In genomic region chr17:32240881-32241531, GRCm38 (mm10) we compare ENCODE assay signal across 25 mouse cellular contexts. TPM values are rescaled to one million over a fixed set of nuclear protein-coding genes. Genes with fewer than 3 reads are reported as not detected.
DNase-seq lines count a peak whose midpoint lies in the region; ATAC-seq and TF ChIP-seq lines count a peak whose summit lies in the region.
"Had no signal": no experiment of that assay in that cellular context is flagged by ENCODE, and none has a peak within 500 bp of the region (broad histone marks: within the 10 kb centered on the region; RNA-seq: fewer than 3 reads in every experiment).

No protein-coding gene starts in this region.

- TF ChIP-seq POLR2A in thymus, adult 2 months (IDR thresholded peaks at IDR 0.05; ENCODE audit: control insufficient read depth, extremely low read depth, insufficient read depth, low read length, poor library complexity) = no peak

- H3K36me3 ChIP-seq in heart, embryonic 16.5 days (ENCODE audit: control insufficient read depth, insufficient read depth) = peaks cover 6% of the 10 kb centered on the region
- no peaks in the 10 kb centered on the region for H3K36me3 ChIP-seq in midbrain, embryonic 11.5 days (ENCODE audit: control insufficient read depth, insufficient read depth, low read length)
- no peaks in the 10 kb centered on the region for H3K36me3 ChIP-seq in midbrain, embryonic 16.5 days (ENCODE audit: control insufficient read depth, insufficient read depth, low read length)
- peaks cover 5% of the 10 kb centered on the region; the same call in 1 of the 2 replicates for H3K36me3 ChIP-seq in thymus, adult 2 months (ENCODE audit: control insufficient read depth, insufficient read depth, low read length)
- H3K36me3 ChIP-seq: hindbrain, embryonic 15.5 days had no signal

- no peak for ATAC-seq in heart, embryonic 16.5 days (replicated peaks; ENCODE audit: extremely low read depth, insufficient read depth, low FRiP score)
- ATAC-seq in midbrain, embryonic 11.5 days (ENCODE audit: low FRiP score) = no peak
- ATAC-seq in midbrain, embryonic 16.5 days = no peak
- ATAC-seq in activated CD4-positive, CD25-positive, alpha-beta regulatory T cell, adult 4 months = peak; percentile 43
- peak; percentile 36; the same call in 1 of the 2 replicates for ATAC-seq in neutrophil, adult 5-6 weeks (ENCODE audit: extremely low read depth, insufficient number of reproducible peaks, low FRiP score, poor library complexity, severe bottlenecking)
- ATAC-seq: forebrain, embryonic 13.5 days; intestine, embryonic 16.5 days had no signal

- H3K27ac ChIP-seq in heart, embryonic 16.5 days (ENCODE audit: low read length) = 0 out of 2 replicates have a peak overlapping the region, but pooled peaks have one; percentile 1
- no peak overlapping the region for H3K27ac ChIP-seq in midbrain, embryonic 11.5 days (ENCODE audit: low read depth, low read length)
- no peak overlapping the region for H3K27ac ChIP-seq in midbrain, embryonic 16.5 days (ENCODE audit: low read length)
- H3K27ac ChIP-seq in thymus, adult 2 months (ENCODE audit: control insufficient read depth, insufficient read depth, low read length) = no peak overlapping the region
- H3K27ac ChIP-seq: forebrain, embryonic 13.5 days; hindbrain, embryonic 15.5 days; liver, embryonic 14.5 days; midbrain, embryonic 10.5 days; neural tube, embryonic 15.5 days had no signal

- TF ChIP-seq CTCF in thymus, adult 2 months (IDR thresholded peaks at IDR 0.05; ENCODE audit: borderline replicate concordance, control insufficient read depth, extremely low read depth, insufficient read depth, low read length, poor library complexity) = no peak

- H3K4me2 ChIP-seq in heart, embryonic 16.5 days (ENCODE audit: low read depth, low read length) = no peak overlapping the region
- no peak overlapping the region for H3K4me2 ChIP-seq in midbrain, embryonic 11.5 days
- H3K4me2 ChIP-seq in midbrain, embryonic 16.5 days (ENCODE audit: low read length) = no peak overlapping the region
- H3K4me2 ChIP-seq: forebrain, embryonic 13.5 days; hindbrain, embryonic 15.5 days; neural tube, embryonic 15.5 days had no signal

- no peaks in the 10 kb centered on the region for H3K9me3 ChIP-seq in heart, embryonic 16.5 days (replicated peaks; ENCODE audit: control insufficient read depth, low read length)
- H3K9me3 ChIP-seq in midbrain, embryonic 11.5 days (ENCODE audit: control insufficient read depth, low read length) = no peaks in the 10 kb centered on the region
- no peaks in the 10 kb centered on the region for H3K9me3 ChIP-seq in midbrain, embryonic 16.5 days (replicated peaks; ENCODE audit: control insufficient read depth, low read length, poor library complexity, severe bottlenecking)
- H3K9me3 ChIP-seq: forebrain, embryonic 13.5 days; hindbrain, embryonic 15.5 days; midbrain, embryonic 10.5 days; neural tube, embryonic 15.5 days had no signal

- H3K4me1 ChIP-seq in heart, embryonic 16.5 days (ENCODE audit: control insufficient read depth, insufficient read depth, low read length) = peaks cover 25% of the 10 kb centered on the region
- H3K4me1 ChIP-seq in midbrain, embryonic 11.5 days (ENCODE audit: control insufficient read depth, insufficient read depth, low read length) = no peaks in the 10 kb centered on the region; the same call in 1 of the 2 replicates
- H3K4me1 ChIP-seq in midbrain, embryonic 16.5 days (ENCODE audit: control insufficient read depth, insufficient read depth, low read length) = peaks cover 4% of the 10 kb centered on the region; the same call in 1 of the 2 replicates
- H3K4me1 ChIP-seq in thymus, adult 2 months (replicated peaks; ENCODE audit: control insufficient read depth, insufficient read depth, low read length) = 0 out of 2 replicates have a peak, but pooled peaks cover 3% of the 10 kb centered on the region

- 64% methylated on average over 2 of the region's 2 CpGs for WGBS in heart, embryonic 16.5 days
- WGBS in midbrain, embryonic 11.5 days = 99% methylated on average over 2 of the region's 2 CpGs
- 92% methylated on average over 2 of the region's 2 CpGs for WGBS in midbrain, embryonic 16.5 days
- WGBS in thymus, adult 2 months = 86% methylated on average over 2 of the region's 2 CpGs

- DNase-seq in heart, adult 18-20 months = no peak
- peak; percentile 17 for DNase-seq in midbrain, embryonic 11.5 days (ENCODE audit: low spot score, missing footprints)
- no peak for DNase-seq in adrenal gland, postnatal 36 days
- no peak for DNase-seq in thymus, adult 2 months
- DNase-seq: cerebellum, adult 8-10 months; gastrocnemius, postnatal 10 days; kidney, postnatal 36 days; lung, postnatal 10 days; right cerebral cortex, postnatal 14 days; thymus, postnatal 25 days had no signal

- H3K9ac ChIP-seq in heart, embryonic 16.5 days (ENCODE audit: low read length) = no peak overlapping the region
- H3K9ac ChIP-seq in midbrain, embryonic 11.5 days (ENCODE audit: low read length) = no peak overlapping the region
- no peak overlapping the region for H3K9ac ChIP-seq in midbrain, embryonic 16.5 days (ENCODE audit: low read depth, low read length)
- H3K9ac ChIP-seq: forebrain, embryonic 13.5 days; hindbrain, embryonic 15.5 days; liver, embryonic 14.5 days; neural tube, embryonic 15.5 days had no signal

- no peaks in the 10 kb centered on the region for H3K27me3 ChIP-seq in heart, embryonic 16.5 days (ENCODE audit: control insufficient read depth, insufficient read depth, low read length)
- H3K27me3 ChIP-seq in midbrain, embryonic 11.5 days (ENCODE audit: control insufficient read depth, insufficient read depth, low read length) = no peaks in the 10 kb centered on the region
- H3K27me3 ChIP-seq in midbrain, embryonic 16.5 days (ENCODE audit: control insufficient read depth, insufficient read depth, low read depth, low read length) = no peaks in the 10 kb centered on the region
- H3K27me3 ChIP-seq in thymus, adult 2 months (ENCODE audit: control insufficient read depth, insufficient read depth, low read length) = no peaks in the 10 kb centered on the region
- H3K27me3 ChIP-seq: forebrain, embryonic 13.5 days; hindbrain, embryonic 15.5 days; neural tube, embryonic 15.5 days had no signal

- no peak overlapping the region for H3K4me3 ChIP-seq in heart, embryonic 16.5 days (ENCODE audit: low read length)
- no peak overlapping the region for H3K4me3 ChIP-seq in midbrain, embryonic 11.5 days (ENCODE audit: low read depth, low read length)
- no peak overlapping the region for H3K4me3 ChIP-seq in midbrain, embryonic 16.5 days (ENCODE audit: low read depth, low read length)
- no peak overlapping the region for H3K4me3 ChIP-seq in thymus, adult 2 months (ENCODE audit: control insufficient read depth, insufficient read depth, low read length)
- H3K4me3 ChIP-seq: erythroblast, embryonic 14.5 days; forebrain, embryonic 13.5 days; hindbrain, embryonic 15.5 days; midbrain, embryonic 10.5 days; neural tube, embryonic 15.5 days had no signal

RNA-seq across cellular contexts. Expression of gene Brd4, which starts 43.5 kb away (rescaled TPM):
- 54.1 and 55.4 TPM in 2 replicates for polyA plus RNA-seq in heart, embryonic 16.5 days (2015; fragmentation: Nextera tagmentation; extraction: Ambion mirVana)
- total RNA-seq in heart, adult 18-20 months (2021) = 10 to 100 TPM; 43.6 to 55.5 TPM
- 82.8 and 97.9 TPM in 2 replicates for polyA plus RNA-seq in midbrain, embryonic 11.5 days (2014; fragmentation: Nextera tagmentation; extraction: Ambion mirVana)
- 84.3 and 84.6 TPM in 2 replicates for polyA plus RNA-seq in midbrain, embryonic 16.5 days (2015; fragmentation: Nextera tagmentation; extraction: Ambion mirVana)
- polyA plus RNA-seq in activated CD4-positive, CD25-positive, alpha-beta regulatory T cell, adult 4 months (2017; shearing (Covaris generic)) = 10 to 100 TPM; 61.8 to 71.6 TPM
- 70.2 and 73.6 TPM in 2 replicates for total RNA-seq in neutrophil, adult 5-6 weeks (2017)
- total RNA-seq in adrenal gland, postnatal 36 days (2021) = 100 to 1,000 TPM in 1 of 2 experiments, 10 to 100 TPM in 1; 90.3 to 112 TPM
- 107 and 136 TPM in 2 replicates for polyA plus RNA-seq in thymus, adult 2 months (2012; rRNA removed)

RNA-seq across cellular contexts. Expression of gene Ephx3, which starts 51.7 kb away (rescaled TPM):
- 0.20 and 0.85 TPM in 2 replicates for polyA plus RNA-seq in heart, embryonic 16.5 days (2015; fragmentation: Nextera tagmentation; extraction: Ambion mirVana)
- under 1 TPM; 0.69 to 0.74 TPM for total RNA-seq in heart, adult 18-20 months (2021)
- polyA plus RNA-seq in midbrain, embryonic 11.5 days (2014; fragmentation: Nextera tagmentation; extraction: Ambion mirVana) = 0.07 and 0.12 TPM in 2 replicates
- 0.09 and 0.24 TPM in 2 replicates for polyA plus RNA-seq in midbrain, embryonic 16.5 days (2015; fragmentation: Nextera tagmentation; extraction: Ambion mirVana)
- not detected for polyA plus RNA-seq in activated CD4-positive, CD25-positive, alpha-beta regulatory T cell, adult 4 months (2017; shearing (Covaris generic))
- 0.37 and 0.58 TPM in 2 replicates for total RNA-seq in neutrophil, adult 5-6 weeks (2017)
- under 1 TPM in 1 of 2 experiments, not detected in 1; 0.33 TPM for total RNA-seq in adrenal gland, postnatal 36 days (2021)
- polyA plus RNA-seq in thymus, adult 2 months (2012; rRNA removed) = 1.9 and 2.0 TPM in 2 replicates
- total RNA-seq: common myeloid progenitor, adult 5-6 weeks had no signal
- polyA plus RNA-seq: embryonic facial prominence, embryonic 11.5 days; erythroblast, embryonic 14.5 days; kidney, embryonic 14.5 days; limb, embryonic 11.5 days had no signal

Comparison
In these comparisons a context has a peak if more than half of its experiments do, and no peak if none do; other contexts are left out.
1. ATAC-seq: peak in activated CD4-positive, CD25-positive, alpha-beta regulatory T cell, adult 4 months (single experiment) and neutrophil, adult 5-6 weeks (single experiment); none in heart, embryonic 16.5 days (single experiment), midbrain, embryonic 11.5 days (single experiment) and midbrain, embryonic 16.5 days (single experiment).